Mouse (Mus musculus): Measurements from ENCODE around the gene Fchsd2.

Fchsd2 gene

DNA sequence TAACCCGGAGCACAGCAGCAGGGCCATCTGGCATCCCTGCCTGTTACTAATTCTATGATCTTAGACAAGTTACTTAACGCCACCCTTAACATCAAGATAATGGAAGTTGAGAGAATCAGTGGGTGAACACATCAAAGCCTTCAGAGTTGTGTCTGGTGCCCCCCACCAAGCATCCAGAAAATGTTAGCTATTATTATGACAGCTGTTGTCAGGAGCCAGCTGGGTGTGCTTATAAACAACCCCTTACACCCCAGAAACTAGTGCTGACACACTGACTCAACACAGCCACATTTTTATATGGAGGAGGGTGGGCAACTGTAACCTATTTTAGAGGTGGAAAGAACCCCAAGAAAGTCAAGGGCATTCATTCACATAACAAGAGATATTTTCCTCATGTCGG, 7.3 kb downstream of the Fchsd2 start:
- Histone ChIP-seq H3K27me3 (ENCODE audit: insufficient read depth, low read length) (0 out of 2 replicates have a peak, but pooled peaks cover 2% of the 10 kb centered on the region), H3K36me3 (ENCODE audit: insufficient read depth, low read length) (no peaks in the 10 kb centered on the region), H3K9me3 (ENCODE audit: low read length) (no peaks in the 10 kb centered on the region), H3K4me1 (replicated peaks; ENCODE audit: low read depth, low read length) (peaks cover 31% of the 10 kb centered on the region), H3K4me3 (replicated peaks; ENCODE audit: low read length) (no peak overlapping the region)
- TF ChIP-seq CTCF (conservative IDR thresholded peaks at IDR 0.05; ENCODE audit: low read length) (no peak), NANOG (IDR thresholded peaks at IDR 0.05; ENCODE audit: borderline replicate concordance, low read length) (no peak), POU5F1 (IDR thresholded peaks at IDR 0.05; ENCODE audit: borderline replicate concordance, low read length) (no peak)

DNA sequence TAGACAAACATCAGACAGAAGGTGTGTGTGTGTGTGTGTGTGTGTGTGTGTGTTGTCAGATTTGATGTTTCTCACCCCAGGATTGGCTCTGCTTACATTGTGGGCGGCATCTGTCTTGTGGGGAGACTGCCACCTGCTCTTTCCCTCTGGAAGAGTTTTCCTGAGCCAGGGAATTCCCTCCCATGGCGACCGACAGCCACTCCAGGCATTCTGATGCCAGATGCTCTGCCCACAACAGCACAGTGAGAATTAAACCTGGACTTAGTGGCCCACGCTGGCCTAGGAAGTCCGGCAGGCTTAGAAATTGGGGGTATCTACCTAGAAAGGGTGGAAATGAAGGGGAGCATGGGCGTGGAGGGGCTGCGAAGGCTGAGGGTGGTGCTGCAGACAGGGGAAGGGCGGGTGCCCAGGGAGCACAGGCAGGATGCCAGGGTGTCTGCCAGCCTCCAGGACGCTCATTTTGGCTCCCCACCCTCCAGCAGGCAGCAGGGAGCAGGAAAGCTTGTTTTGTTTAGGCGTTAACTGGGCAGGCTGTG, 8.6 kb downstream of the Fchsd2 start:
- H3K4me3 ChIP-seq (replicated peaks; ENCODE audit: low read length), result peak overlapping the region; percentile 41
- H3K9me3 ChIP-seq (ENCODE audit: low read length), result no peaks in the 10 kb centered on the region
- H3K27me3 ChIP-seq (ENCODE audit: insufficient read depth, low read length), result 0 out of 2 replicates have a peak, but pooled peaks cover 2% of the 10 kb centered on the region
- no peaks in the 10 kb centered on the region for H3K36me3 ChIP-seq (ENCODE audit: insufficient read depth, low read length)
- no peak for TF ChIP-seq NANOG (IDR thresholded peaks at IDR 0.05; ENCODE audit: borderline replicate concordance, low read length)
- no peak for TF ChIP-seq CTCF (conservative IDR thresholded peaks at IDR 0.05; ENCODE audit: low read length)
- H3K4me1 ChIP-seq (replicated peaks; ENCODE audit: low read depth, low read length), result peaks cover 22% of the 10 kb centered on the region

DNA sequence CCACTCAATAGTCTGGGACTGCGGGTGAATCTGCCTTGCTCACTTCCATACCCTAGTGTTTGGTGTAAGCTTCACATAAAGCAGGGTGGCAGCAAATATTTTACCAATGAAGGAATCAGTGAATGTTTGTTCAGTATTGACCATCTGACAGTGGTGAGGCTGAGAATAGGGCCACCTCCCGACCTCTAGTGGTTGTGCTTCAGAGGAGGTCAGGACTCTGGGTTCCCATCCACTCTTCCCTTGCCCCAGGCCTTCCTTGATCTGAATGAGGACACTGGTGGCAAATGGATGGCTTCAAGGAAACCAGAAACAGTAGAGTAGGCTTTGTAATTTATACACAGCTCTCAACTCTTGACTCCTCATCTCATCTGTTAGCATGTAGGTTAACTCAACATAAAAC, 14.0 kb downstream of the Fchsd2 start:
- peaks cover 10% of the 10 kb centered on the region for H3K36me3 ChIP-seq (ENCODE audit: insufficient read depth, low read length)
- H3K9me3 ChIP-seq (ENCODE audit: low read length), result no peaks in the 10 kb centered on the region
- H3K27me3 ChIP-seq (ENCODE audit: insufficient read depth, low read length), result 0 out of 2 replicates have a peak, but pooled peaks cover 2% of the 10 kb centered on the region
- no peak for TF ChIP-seq NANOG (IDR thresholded peaks at IDR 0.05; ENCODE audit: borderline replicate concordance, low read length)
- TF ChIP-seq POU5F1 (IDR thresholded peaks at IDR 0.05; ENCODE audit: borderline replicate concordance, low read length), result no peak
- no peak for TF ChIP-seq CTCF (conservative IDR thresholded peaks at IDR 0.05; ENCODE audit: low read length)
- peak overlapping the region; percentile 94; the same call in 1 of the 2 replicates for H3K4me3 ChIP-seq (replicated peaks; ENCODE audit: low read length)
- peaks cover 31% of the 10 kb centered on the region for H3K4me1 ChIP-seq (replicated peaks; ENCODE audit: low read depth, low read length)

DNA sequence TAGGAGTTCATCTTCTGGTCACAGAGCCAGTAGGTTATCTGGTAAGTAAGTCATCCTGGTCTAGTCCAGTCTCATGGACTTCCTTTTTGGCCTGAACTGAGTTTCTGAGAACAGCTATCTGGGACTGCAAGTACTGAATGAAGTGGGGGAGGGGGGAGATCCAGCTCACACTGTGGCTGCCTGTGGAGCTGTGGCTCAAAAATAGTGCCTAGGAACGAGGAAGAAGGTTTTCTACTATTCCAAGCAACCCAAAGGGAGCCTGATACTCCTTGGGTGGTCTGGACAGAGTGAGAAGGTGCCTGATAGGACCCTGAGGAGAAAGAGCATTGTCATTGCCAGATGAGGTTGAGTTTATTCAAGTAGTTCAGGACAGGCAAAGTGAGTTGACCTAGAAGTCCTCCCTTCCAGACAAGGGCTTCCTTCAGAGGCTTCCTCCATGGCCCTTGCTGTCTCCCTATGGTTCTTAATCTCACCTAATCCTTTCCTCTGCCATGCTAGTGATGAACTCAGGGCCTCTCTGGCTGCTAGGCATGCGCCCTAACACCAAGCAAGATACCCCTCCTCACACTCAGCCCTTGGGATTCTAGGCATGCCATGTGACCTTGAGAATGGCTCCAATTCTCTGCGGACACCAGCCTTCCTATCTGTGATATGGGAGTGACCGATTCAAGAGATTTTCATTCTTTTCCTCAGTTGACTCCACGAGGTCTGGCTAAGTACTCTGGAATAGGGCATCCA, 14.6 kb downstream of the Fchsd2 start:
- H3K27me3 ChIP-seq (ENCODE audit: insufficient read depth, low read length), result 0 out of 2 replicates have a peak, but pooled peaks cover 2% of the 10 kb centered on the region

DNA sequence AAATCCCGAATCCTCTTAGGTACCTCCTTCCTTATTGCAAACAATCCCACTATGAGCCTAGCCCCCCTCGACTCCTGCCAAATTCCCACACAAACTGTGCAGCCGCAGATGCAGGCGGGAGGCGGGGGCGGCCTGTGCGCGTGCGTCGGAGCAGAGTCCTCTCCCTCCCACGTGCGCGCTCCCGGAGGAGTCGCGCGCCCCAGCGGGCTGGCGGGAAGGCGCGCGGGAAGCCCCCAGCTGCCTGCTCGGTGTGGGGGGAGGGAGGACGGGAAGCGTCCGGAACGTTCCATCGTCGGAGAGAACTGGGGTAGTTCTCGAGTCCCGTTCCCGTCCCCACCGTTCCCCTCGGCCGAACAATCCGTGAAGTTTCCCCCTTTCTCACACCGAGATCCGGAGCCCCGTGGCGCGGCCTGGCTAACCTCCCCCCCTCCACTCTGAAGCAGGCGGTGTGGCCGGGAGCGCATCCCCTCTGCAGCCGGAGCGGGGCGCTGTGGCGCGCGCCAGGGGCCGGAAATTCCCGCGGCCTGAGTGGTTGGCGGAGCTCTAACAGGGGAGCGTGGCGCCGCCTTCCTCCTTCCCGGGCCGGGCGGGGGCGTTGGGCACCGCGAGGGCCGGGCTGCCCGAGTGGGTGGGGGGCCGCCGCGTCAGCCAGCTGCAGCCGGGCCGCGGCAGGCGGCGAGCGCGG, 15.4 kb downstream of the Fchsd2 start:
- H3K4me3 ChIP-seq (replicated peaks; ENCODE audit: low read length), result peak overlapping the region; percentile 94
- H3K9me3 ChIP-seq (ENCODE audit: low read length), result no peaks in the 10 kb centered on the region
- 0 out of 2 replicates have a peak, but pooled peaks cover 2% of the 10 kb centered on the region for H3K27me3 ChIP-seq (ENCODE audit: insufficient read depth, low read length)
- TF ChIP-seq POU5F1 (IDR thresholded peaks at IDR 0.05; ENCODE audit: borderline replicate concordance, low read length) (no peak), NANOG (IDR thresholded peaks at IDR 0.05; ENCODE audit: borderline replicate concordance, low read length) (no peak), CTCF (conservative IDR thresholded peaks at IDR 0.05; ENCODE audit: low read length) (no peak)
- peaks cover 30% of the 10 kb centered on the region for H3K4me1 ChIP-seq (replicated peaks; ENCODE audit: low read depth, low read length)
- peaks cover 10% of the 10 kb centered on the region for H3K36me3 ChIP-seq (ENCODE audit: insufficient read depth, low read length)

More for the DNA sequence above, 14.6 kb downstream of the Fchsd2 start:
- Histone ChIP-seq H3K9me3 (ENCODE audit: low read length) (no peaks in the 10 kb centered on the region), H3K4me3 (replicated peaks; ENCODE audit: low read length) (peak overlapping the region; percentile 94), H3K4me1 (replicated peaks; ENCODE audit: low read depth, low read length) (peaks cover 30% of the 10 kb centered on the region), H3K36me3 (ENCODE audit: insufficient read depth, low read length) (peaks cover 10% of the 10 kb centered on the region)
- TF ChIP-seq NANOG (IDR thresholded peaks at IDR 0.05; ENCODE audit: borderline replicate concordance, low read length) (no peak; the same call in 1 of the 2 replicates), POU5F1 (IDR thresholded peaks at IDR 0.05; ENCODE audit: borderline replicate concordance, low read length) (no peak), CTCF (conservative IDR thresholded peaks at IDR 0.05; ENCODE audit: low read length) (no peak)

DNA sequence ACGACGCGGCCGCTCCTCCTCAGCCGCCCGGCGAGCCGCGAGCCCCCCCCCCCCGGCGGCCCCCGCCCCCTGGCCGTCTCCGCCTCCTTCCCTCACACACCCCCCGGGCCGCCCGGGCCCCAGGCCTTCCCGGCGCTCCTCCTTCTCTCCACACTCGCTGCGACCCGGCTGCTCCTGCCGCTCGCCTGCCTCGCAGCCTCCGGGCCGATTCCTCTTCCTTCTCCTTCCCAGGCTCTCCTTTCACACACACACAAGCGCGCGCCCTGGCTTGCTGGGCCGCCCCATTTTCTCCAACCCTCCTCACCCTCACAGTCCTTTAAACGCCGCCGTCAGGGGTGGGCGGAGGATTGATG, 16.0 kb downstream of the Fchsd2 start:
- H3K4me1 ChIP-seq (replicated peaks; ENCODE audit: low read depth, low read length), result peaks cover 30% of the 10 kb centered on the region
- no peaks in the 10 kb centered on the region for H3K9me3 ChIP-seq (ENCODE audit: low read length)
- H3K4me3 ChIP-seq (replicated peaks; ENCODE audit: low read length), result peak overlapping the region; percentile 94
- no peak for TF ChIP-seq POU5F1 (IDR thresholded peaks at IDR 0.05; ENCODE audit: borderline replicate concordance, low read length)
- peaks cover 13% of the 10 kb centered on the region for H3K36me3 ChIP-seq (ENCODE audit: insufficient read depth, low read length)
- 0 out of 2 replicates have a peak, but pooled peaks cover 2% of the 10 kb centered on the region for H3K27me3 ChIP-seq (ENCODE audit: insufficient read depth, low read length)

DNA sequence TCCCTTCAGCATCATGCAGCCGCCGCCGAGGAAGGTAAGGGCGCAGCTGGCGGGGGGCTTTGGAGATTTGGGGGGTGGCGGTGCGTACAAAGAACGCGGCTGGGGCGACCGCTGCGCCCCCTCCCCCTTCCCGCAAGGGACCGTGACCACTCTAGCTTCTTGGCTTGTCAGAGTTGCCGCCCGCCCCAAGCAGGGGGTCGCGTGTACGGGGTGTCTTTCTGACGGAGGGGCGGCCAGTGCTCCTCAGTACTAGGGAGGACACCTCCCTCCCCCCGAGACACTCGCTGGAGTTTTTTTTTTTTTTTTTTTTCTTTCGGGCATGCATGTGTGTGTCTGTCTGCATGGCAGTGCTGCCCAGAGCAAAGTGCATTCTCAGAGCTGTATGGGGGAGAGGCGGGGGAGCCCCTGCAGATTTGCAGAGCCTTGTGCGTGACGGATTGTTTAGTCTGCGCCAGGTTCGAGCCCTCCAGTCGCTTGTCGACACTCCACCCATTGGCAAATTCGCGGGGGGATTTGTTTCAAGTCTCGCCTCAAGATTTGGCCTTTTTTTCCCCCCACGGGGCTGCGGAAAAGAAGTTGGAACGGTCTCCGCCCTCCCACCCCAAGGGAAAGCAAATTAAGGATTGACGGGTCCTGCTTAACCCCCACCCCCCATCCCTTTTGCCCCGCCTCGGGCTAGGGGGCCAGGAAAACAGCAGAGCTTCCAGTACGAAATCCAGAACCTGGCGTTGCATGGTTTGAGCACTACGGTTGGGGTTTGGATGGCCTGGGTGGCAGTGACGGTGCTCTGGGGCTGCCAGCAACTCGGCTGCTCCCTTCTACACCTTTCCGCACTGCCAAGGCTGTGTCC, 16.6 kb downstream of the Fchsd2 start:
- TF ChIP-seq POU5F1 (IDR thresholded peaks at IDR 0.05; ENCODE audit: borderline replicate concordance, low read length), result no peak
- TF ChIP-seq NANOG (IDR thresholded peaks at IDR 0.05; ENCODE audit: borderline replicate concordance, low read length), result no peak
- no peak for TF ChIP-seq CTCF (conservative IDR thresholded peaks at IDR 0.05; ENCODE audit: low read length)
- 0 out of 2 replicates have a peak, but pooled peaks cover under 1% of the 10 kb centered on the region for H3K27me3 ChIP-seq (ENCODE audit: insufficient read depth, low read length)
- H3K36me3 ChIP-seq (ENCODE audit: insufficient read depth, low read length), result peaks cover 19% of the 10 kb centered on the region
- H3K4me3 ChIP-seq (replicated peaks; ENCODE audit: low read length), result peak overlapping the region; percentile 94
- peaks cover 30% of the 10 kb centered on the region for H3K4me1 ChIP-seq (replicated peaks; ENCODE audit: low read depth, low read length)
- no peaks in the 10 kb centered on the region for H3K9me3 ChIP-seq (ENCODE audit: low read length)
